Mouse (Mus musculus): ENCODE measurements around the gene Apbb2.

The Apbb2 gene

GRCm38 (mm10) chr5:66517503-66517902 is 101.1 kb downstream of the Apbb2 start:
- no peak for DNase-seq (ENCODE audit: low spot score)

DNA sequence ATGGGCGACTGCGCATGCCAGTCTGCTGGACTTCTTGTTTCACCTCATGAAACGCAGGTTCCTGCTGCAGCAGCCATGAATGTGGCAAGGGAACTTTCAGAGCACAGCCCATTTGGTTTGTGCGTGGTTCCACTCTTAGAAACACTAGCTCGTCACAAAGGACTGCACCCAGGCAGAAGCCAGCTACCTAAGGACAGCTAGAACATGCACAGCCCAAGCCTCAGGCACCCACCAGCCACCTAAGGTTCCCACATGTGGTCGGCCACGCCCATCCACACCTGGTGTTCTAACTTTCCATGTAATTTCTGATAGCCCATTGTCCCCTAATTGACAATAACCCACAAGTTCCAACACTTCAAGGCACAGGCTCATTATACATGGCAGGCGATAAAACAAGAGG is 102.3 kb downstream of the Apbb2 start:
- no peak for DNase-seq (ENCODE audit: low spot score)

GRCm38 (mm10) chr5:66515271-66515670 is 103.3 kb downstream of the Apbb2 start:
- no peak for DNase-seq (ENCODE audit: low spot score)

DNA sequence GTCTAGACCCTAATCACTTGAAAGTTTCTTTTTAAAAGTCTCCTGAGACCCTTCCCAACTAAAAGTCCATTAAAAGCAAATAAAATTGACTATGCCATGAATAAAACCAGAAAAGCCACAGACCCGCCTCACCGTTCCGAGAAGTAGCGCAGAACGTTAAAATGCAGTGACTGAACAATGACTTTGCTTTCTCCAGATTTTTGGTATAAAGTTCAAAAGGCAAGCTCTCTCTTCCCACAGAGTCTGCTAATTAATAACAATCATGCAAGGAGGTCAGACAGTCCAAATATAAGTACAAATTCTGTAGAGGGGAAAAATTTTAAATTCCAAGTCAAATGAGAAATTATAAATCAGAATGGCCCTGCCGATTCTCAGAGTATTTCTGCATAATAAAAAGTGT is 103.9 kb downstream of the Apbb2 start:
- no peak for DNase-seq (ENCODE audit: low spot score)

- no peak for DNase-seq (ENCODE audit: low spot score)
Observed at GRCm38 (mm10) chr5:66513412-66513811, 105.2 kb downstream of the Apbb2 start.

DNA sequence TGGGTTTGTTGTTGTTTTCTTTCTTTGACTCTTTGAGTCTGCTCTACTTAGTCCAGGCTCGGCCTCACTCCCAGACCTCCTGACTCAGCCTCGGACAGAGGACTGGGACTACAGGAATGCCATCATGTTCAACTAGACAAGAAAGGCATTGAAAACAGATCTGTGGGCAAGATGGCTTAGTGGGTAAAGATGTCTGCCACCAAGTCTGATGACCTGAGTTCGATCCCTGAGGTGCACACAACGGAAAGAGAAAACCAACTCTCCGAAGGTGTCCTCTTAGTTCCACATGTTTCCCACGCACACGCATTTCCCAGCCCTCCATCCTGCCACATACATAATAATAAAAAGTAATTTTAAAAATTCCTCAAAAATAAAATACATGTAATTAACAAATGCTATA is 106.1 kb downstream of the Apbb2 start:
- no peak for DNase-seq (ENCODE audit: low spot score)

GRCm38 (mm10) chr5:66510716-66511115 is 107.9 kb downstream of the Apbb2 start:
- no peak for DNase-seq (ENCODE audit: low spot score)

DNA sequence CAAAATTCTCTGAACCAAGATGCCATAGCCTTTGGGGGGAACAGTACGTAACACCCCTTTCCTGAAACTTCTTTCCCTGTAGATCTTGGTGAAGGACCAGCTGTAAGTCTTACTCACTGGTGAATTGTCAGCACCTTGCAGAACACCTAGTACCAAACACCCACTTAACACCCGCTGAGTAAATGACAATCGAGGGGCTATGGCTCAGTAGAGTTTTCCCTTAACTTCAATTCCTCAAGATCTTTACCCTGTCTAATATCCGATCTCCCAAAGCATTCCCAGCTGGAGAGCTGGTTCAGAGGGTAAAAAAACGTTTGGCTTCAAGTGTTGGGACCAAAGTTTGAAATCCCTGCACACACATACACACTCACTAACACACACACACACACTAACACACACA is 109.4 kb downstream of the Apbb2 start:
- no peak for DNase-seq (ENCODE audit: low spot score)

DNA sequence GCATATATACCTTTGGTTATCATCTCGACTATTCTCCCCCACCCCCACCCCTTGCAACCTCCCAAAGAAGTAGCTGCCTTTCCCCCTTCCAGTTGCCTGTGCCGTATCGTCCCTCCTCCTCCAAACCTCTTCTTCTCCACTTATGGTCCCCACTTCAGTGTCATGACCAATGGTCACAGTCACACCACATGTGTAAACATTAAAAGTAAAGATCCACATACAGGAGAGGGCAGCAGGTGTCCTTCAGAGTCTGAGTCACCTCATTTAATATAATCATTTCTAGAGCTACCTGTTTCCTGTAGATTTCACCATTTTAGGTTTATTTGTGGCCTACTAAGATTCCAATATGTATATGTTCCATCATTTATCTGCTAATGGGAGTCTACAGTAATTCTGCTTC is 113.0 kb downstream of the Apbb2 start:
- no peak for DNase-seq (ENCODE audit: low spot score)

GRCm38 (mm10) chr5:66505071-66505470 is 113.5 kb downstream of the Apbb2 start:
- DNase-seq (ENCODE audit: low spot score): no peak

- no peak for DNase-seq (ENCODE audit: low spot score)
Observed at GRCm38 (mm10) chr5:66504434-66504747, 114.2 kb downstream of the Apbb2 start.

DNA sequence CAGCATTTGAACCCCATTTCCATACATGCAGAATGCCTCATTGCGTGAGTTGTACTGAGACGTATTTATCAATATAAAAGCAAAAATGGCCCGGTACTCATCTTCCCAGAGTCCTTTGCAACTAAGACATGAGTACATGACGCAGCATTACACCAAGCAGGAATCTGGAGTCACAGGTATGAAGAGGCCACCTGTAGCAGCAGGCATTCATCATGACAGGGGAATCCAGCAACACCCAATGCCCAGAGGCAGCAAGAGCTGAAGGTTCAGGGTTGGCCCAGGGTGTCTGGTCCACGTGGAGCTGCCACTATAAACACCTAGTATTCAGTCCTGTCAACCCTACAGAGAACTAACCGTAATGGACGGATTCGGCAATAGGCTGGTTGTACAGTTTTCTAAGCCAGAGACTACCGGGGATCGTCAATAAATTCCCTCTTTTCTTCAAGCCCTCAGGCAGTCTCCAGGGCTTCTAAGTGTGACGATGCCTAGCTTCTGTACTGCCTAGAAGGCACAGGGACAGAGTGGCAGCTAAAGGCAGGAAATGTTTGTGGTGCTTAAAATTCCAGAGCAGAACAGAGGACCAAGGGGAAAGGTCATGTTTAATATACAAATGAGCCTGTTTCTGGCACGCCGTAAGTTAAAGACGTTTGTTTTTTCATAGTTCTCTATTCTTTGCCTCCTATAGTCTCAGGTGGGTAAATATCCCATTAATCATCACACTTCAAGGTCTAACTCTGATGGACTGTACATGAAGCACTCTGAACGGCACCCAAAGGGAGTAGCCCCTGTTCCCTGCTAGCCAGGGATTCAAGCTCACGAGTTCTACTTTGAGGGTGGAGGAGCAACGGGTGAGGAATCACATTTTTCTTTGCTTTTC is 114.8 kb downstream of the Apbb2 start:
- DNase-seq (ENCODE audit: low spot score): no peak

- DNase-seq (ENCODE audit: low spot score): no peak
Observed at GRCm38 (mm10) chr5:66503033-66503432, 115.6 kb downstream of the Apbb2 start.

DNA sequence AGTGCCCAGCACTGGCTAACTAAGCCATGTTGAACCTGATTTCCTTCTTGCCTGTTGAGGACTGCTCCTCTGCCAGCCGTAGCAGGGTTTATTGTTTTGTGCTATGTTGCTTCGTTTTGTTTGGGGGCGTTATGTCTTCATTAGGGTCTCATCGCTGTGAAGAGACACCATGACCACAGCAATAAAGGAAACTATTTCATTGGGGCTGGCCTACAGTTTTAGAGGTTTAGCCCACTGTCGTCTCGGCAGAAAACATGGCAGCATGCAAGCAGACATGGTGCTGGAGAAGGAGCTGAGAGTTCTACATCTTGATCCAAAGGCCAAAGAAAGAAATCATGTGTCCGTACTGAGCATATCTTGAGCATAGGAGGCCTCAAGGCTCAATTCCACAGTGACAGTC is 119.0 kb downstream of the Apbb2 start:
- DNase-seq (ENCODE audit: low spot score): no peak

GRCm38 (mm10) chr5:66498140-66498539 is 120.4 kb downstream of the Apbb2 start:
- DNase-seq (ENCODE audit: low spot score): no peak

GRCm38 (mm10) chr5:66497479-66498087 is 121.0 kb downstream of the Apbb2 start:
- DNase-seq (ENCODE audit: low spot score): no peak

DNA sequence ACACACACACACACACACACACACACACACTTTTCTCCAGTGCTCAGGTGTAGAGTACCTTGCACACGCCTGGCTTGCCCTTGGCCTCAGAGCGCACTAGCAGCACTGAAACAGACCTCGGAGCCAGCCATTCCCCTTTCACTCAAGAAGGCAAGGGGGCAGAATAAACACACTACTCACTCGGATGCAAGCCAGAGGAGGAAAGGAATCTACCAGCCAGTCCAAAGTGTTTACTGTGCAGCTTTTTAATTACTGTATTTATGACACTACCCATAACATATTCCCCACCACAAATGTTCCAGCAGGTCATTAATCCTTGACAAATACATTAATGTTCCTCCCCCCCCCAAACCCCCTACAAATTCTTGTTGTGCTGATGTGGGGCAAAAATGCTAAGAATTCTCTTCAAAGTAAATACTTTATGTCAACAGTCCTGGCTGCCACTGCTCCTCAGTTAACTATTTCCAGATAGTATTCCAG is 121.7 kb downstream of the Apbb2 start:
- DNase-seq (ENCODE audit: low spot score): no peak

GRCm38 (mm10) chr5:66494651-66495050 is 123.9 kb downstream of the Apbb2 start:
- DNase-seq (ENCODE audit: low spot score): no peak

GRCm38 (mm10) chr5:66492563-66492960 is 126.0 kb downstream of the Apbb2 start:
- no peak for DNase-seq (ENCODE audit: low spot score)

GRCm38 (mm10) chr5:66491907-66492562 is 126.5 kb downstream of the Apbb2 start:
- DNase-seq (ENCODE audit: low spot score): no peak

GRCm38 (mm10) chr5:66486028-66486427 is 132.6 kb downstream of the Apbb2 start:
- DNase-seq (ENCODE audit: low spot score): no peak

GRCm38 (mm10) chr5:66476266-66476665 is 142.3 kb downstream of the Apbb2 start:
- no peak for DNase-seq (ENCODE audit: low spot score)

GRCm38 (mm10) chr5:66475824-66476223 is 142.8 kb downstream of the Apbb2 start:
- DNase-seq (ENCODE audit: low spot score): no peak

Measured in c-Kit-positive CD71-positive TER-119-positive erythroid progenitor cells, embryonic 14.5 days (primary cell).